Mouse (Mus musculus): ENCODE measurements around the gene Stmn1. TPM values are rescaled to one million over a fixed set of nuclear protein-coding genes. Genes with fewer than 3 reads are reported as not detected.

Gene Stmn1
- total RNA-seq, 2 experiments from 2014 or later: 362 to 369 TPM

DNA sequence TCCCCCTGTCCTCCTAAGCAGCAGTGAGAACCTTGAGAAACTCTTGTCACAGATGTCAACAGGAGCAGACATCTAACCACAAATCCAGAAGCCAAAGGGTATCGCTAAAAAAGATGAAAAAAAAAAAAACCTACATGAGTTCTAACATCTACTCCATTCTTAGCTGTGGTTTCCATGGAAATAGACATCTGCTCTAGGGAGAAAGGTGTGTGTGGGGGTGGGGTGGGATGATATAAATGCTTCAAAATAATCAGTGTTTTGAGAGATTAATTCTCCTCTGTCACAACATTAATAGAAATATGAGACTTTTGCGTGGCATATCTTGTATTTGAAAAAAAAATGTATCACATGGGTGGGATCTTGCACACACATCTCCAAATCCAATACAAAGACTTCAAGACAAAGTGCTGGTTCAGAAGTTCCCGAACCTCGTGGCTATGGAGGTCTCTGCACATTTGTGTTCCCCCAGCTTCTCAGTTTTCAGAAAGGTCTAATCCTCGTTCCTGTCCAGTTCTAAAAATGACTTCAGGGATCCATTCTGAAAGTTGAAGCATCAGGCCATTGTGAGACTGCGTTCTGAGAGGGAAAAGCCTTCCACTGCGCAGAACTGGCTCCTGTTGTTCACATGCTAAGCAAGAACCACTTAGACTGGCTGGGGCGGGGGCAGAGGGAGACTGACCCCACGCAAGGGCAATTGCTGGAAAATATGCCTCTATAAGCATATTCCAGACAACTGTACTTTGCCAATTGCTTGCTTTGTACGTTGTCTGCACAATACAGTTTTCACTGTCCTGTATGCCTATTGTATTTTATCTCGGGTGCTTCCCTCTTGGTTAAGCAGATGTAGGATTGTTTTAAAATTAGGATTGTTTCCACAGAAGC, 1.5 kb upstream of the Stmn1 start:
- no peak for TF ChIP-seq CTCF (conservative IDR thresholded peaks at IDR 0.05)
- DNase-seq (ENCODE audit: low spot score in 2 of 2): no peak
- peak overlapping the region; percentile 84 for H3K27ac ChIP-seq
- H3K4me3 ChIP-seq: no peak overlapping the region; the same call in 1 of the 2 replicates

DNA sequence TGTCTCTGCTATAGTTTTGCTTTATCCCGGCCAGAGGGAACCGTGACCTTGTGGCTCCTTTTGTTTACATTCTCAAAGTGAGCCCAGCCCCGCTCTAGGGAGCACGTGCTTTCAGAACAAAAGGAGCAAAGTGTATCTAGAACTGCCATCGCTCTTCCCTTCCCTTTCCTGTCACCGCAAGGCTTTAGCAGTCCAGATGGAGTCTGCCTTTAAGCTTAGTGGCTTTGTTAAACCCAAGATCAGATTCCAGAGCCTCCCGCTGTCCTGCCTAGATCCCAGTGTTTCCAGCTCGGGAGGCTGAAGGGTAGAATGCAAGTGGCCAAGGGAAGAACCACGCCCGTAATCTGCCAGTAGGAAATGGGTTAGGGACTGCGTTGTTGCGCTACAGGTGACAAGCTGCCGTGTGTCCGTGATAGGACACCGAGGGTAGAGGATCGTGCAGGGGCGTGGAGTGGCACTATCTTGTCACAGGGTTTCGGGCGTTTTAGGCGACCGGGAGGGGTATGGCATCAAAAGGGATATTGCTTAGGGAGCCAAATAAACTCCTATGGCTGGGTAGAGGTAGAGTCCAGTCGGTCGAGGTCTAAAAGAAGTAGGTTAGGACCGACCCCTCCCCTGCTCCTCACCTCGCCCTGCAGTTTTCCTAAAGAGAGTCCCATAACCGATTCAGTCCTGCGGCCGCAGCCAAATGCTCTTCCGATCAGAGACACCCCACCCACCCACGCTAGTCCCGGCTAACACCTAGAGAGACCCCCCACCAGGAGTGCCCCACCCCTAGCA, 495 bp upstream of the Stmn1 start:
- no peak for DNase-seq (ENCODE audit: low spot score in 2 of 2)
- H3K27ac ChIP-seq: peak overlapping the region; percentile 84
- no peak for TF ChIP-seq CTCF (conservative IDR thresholded peaks at IDR 0.05)
- peak overlapping the region; percentile 92 for H3K4me3 ChIP-seq

DNA sequence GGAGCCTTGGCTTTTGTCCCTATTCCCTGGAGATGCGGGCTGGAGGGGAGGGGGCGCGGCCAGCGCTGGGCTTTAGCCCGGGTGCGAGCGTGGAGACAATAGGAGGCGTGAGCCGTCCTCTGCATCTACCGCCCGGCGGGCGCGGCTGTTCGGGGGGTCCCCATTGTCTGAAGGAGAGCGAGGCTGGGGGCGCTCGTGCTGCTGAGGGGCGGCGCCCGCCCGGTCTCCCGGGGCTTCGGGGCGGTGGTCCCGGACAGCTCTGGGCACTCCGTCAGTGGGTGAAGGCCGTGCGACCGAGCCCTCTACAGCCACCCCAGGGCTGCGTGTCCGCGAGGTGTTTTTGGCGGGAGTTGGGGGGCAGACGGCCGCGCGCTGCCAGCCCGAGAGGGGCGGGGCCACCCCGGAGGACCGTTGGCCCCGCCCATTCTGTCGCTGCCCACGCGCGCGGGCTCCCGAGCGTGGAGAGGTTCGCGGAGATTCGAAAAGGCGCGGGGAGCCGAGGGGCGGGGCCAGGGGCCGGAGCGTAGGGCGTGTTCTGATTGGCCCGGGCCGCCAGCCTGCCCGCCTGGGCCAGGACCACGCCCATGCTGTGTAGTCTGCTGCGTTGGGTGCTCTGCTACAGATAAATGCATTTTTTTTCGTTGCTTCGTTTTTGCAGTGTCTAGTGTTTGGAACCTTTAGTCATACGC, 602 bp downstream of the Stmn1 start:
- peak; percentile 93 to 96 for DNase-seq (ENCODE audit: low spot score in 2 of 2)
- TF ChIP-seq CTCF (conservative IDR thresholded peaks at IDR 0.05): no peak; the same call in 1 of the 2 replicates
- H3K27ac ChIP-seq: peak overlapping the region; percentile 84
- peak overlapping the region; percentile 92 for H3K4me3 ChIP-seq

GRCm38 (mm10) chr4:134469341-134469796, 1.2 kb downstream of the Stmn1 start:
- TF ChIP-seq CTCF (conservative IDR thresholded peaks at IDR 0.05): no peak
- no peak for DNase-seq (ENCODE audit: low spot score in 2 of 2)
- peak overlapping the region; percentile 84 for H3K27ac ChIP-seq

DNA sequence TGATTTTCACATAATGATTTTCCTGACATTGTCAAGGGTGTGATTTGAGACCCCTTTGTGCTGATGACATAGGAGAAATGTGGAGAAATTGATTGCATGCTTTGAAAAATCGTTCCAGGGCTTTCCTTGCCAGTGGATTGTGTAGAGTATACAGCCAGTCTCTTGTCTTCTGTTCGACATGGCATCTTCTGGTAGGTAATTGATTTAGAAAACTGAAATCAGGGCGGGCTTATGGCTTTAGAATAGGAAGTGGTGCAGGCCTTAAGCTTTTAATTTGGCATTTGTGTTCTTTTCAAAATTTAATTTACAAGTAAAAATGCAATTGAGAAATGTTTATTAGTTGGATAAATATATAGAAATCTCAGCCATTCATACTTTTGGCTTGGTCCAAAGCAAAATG, 1.9 kb downstream of the Stmn1 start:
- peak overlapping the region; percentile 84 for H3K27ac ChIP-seq
- no peak for TF ChIP-seq CTCF (conservative IDR thresholded peaks at IDR 0.05)

More at GRCm38 (mm10) chr4:134469341-134469796, 1.2 kb downstream of the Stmn1 start:
- H3K4me3 ChIP-seq: peak overlapping the region; percentile 92

DNA sequence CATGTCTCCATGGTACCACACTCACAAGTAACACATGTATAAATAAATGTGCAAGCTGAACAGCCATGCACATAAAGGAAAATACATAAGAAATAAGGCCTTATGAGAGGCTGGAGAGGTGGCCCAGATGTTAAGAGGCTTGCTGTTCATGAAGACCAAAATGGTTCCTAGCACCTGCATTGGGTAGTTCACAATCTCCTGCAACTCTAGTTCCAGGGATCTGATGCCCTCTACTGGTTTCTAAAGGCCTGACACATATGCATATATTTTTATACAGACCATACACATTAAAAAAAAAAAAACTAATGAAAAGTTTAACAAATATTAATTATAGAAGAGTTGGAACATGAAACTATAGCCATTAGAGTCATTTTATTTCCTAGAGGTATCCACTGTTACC, 3.3 kb downstream of the Stmn1 start:
- TF ChIP-seq CTCF (conservative IDR thresholded peaks at IDR 0.05): peak; percentile 70
- H3K4me3 ChIP-seq: no peak overlapping the region
- H3K27ac ChIP-seq: peak overlapping the region; percentile 84; the same call in 1 of the 2 replicates
- no peak for DNase-seq (ENCODE audit: low spot score in 2 of 2)

More for the DNA sequence above, 1.9 kb downstream of the Stmn1 start:
- no peak for DNase-seq (ENCODE audit: low spot score in 2 of 2)
- peak overlapping the region; percentile 92 for H3K4me3 ChIP-seq

- Histone ChIP-seq H3K4me3 (no peak overlapping the region), H3K27ac (peak overlapping the region; percentile 87)
- no peak for DNase-seq (ENCODE audit: low spot score in 2 of 2)
- TF ChIP-seq CTCF (conservative IDR thresholded peaks at IDR 0.05): no peak
Observed at GRCm38 (mm10) chr4:134473764-134474163, 5.6 kb downstream of the Stmn1 start.

DNA sequence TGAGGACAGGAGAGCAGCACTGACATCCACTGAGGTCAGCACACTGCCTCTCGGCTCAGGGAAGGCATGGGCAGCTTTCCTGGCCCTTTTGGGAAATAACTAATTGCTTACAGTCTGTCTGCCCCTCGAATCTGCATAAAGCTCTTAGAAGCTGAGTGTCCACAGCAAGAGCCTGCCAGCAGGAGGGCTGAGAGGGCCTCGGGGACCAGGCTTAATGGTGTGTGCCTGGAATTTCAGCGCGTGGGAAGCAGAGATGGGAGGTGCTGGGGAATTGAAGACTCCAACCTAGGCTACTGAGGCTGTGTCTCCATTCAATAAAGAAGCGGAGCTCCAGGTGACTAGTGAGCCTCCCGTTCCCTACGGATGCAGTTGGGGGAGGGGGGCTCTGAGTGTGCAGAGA, 6.1 kb downstream of the Stmn1 start:
- no peak overlapping the region for H3K4me3 ChIP-seq
- no peak for DNase-seq (ENCODE audit: low spot score in 2 of 2)
- TF ChIP-seq CTCF (conservative IDR thresholded peaks at IDR 0.05): no peak
- H3K27ac ChIP-seq: peak overlapping the region; percentile 87

DNA sequence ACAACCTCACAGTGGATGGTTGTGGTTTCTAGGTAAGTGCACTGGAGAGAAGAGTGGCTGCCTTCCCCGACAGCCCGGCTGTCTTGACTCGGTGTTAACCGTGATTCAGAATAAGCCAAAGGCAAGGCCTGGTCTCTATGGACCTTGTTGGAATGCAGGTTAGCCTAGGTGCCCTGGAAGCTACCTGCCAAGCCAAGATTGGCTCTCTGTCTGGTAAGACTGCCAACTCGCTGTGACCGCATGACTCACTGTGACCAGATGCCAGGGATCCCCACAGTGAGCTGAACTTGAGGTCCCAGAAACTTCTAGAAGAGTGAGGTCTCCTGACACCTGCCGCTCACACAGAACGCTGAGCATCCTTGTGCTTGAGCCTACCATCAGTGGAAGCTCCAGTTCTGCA, 8.8 kb downstream of the Stmn1 start:
- DNase-seq (ENCODE audit: low spot score in 2 of 2): no peak
- TF ChIP-seq CTCF (conservative IDR thresholded peaks at IDR 0.05): no peak
- H3K4me3 ChIP-seq: no peak overlapping the region
- peak overlapping the region; percentile 87 for H3K27ac ChIP-seq

DNA sequence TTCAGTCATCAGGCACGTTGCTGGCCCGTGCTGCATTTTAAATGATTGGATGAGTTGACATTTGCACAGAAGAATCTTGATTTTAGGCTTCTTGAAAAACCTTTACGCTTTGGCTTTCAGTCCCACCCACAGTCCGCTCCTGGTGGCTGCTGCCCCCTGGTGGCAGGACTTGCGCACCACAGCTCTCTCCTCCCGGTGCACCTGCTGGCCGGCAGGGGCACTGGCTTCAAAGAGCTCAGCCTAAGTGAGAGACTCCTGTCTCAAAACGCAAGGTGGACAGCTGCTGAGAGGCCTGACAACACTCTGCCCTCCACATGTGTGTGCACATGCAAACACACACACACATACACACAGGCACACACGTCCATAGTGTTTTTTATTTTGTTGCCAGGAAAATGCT, 9.9 kb downstream of the Stmn1 start:
- Histone ChIP-seq H3K27ac (peak overlapping the region; percentile 87), H3K4me3 (peak overlapping the region; percentile 30; the same call in 1 of the 2 replicates)
- DNase-seq (ENCODE audit: low spot score in 2 of 2): peak; percentile 90 to 98
- TF ChIP-seq CTCF (conservative IDR thresholded peaks at IDR 0.05): peak; percentile 100

- H3K4me3 ChIP-seq: no peak overlapping the region
- no peak for DNase-seq (ENCODE audit: low spot score in 2 of 2)
- no peak for TF ChIP-seq CTCF (conservative IDR thresholded peaks at IDR 0.05)
- H3K27ac ChIP-seq: no peak overlapping the region
Observed at GRCm38 (mm10) chr4:134479839-134480238, 11.7 kb downstream of the Stmn1 start.

GRCm38 (mm10) chr4:134480864-134481263, 12.7 kb downstream of the Stmn1 start:
- TF ChIP-seq CTCF (conservative IDR thresholded peaks at IDR 0.05): peak; percentile 95
- H3K27ac ChIP-seq: no peak overlapping the region
- peak; percentile 63 to 81 for DNase-seq (ENCODE audit: low spot score in 2 of 2)
- no peak overlapping the region for H3K4me3 ChIP-seq

Data from layer of hippocampus, adult 2 months (tissue).